Mouse (Mus musculus): Measurements from ENCODE around the gene Cep128. TPM values are rescaled to one million over a fixed set of nuclear protein-coding genes. Genes with fewer than 3 reads are reported as not detected.

Gene Cep128
- polyA plus RNA-seq (2014; fragmentation: Nextera tagmentation; extraction: Ambion mirVana), result 7.4 and 8.6 TPM in 2 replicates

DNA sequence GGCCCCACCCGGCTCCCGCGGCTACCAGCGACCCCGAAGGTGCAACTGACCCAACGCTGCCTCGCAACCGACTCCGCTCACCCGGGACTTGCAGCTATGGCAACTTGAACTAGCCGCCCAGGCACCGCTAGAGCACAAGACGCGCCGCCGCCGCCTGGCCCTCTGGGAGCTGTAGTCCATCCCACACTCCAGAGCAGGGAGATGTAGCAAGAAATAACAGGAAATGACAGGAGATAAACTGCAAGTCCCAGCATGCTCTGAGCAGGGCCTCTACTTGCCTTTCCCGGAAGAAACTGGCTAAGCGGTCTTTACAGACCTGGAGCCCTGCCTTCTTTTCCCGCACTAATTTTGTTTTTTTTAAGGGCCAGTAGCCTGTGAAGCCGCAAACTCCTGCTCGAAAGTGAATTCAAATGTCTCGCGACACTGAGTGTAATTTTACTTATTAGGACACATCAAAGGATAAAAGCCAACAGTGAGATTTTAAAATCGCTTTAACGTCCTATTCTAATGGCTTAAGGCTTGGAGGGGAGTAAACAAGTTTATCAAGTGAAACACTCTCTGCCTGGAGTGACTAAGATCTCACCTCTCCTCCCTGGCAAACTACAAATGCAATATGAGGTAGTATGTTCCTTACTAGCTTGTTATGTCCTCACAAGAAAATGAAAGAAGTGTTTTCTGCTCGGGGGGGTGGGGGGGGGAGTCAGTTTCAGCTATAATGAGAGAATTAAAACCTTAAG, at the start of gene Cep128, which contains the start of gene Tshr:
Gene Cep128 (minus strand): TSS at position 129 of the 737 bp plus-strand sequence.
Gene Tshr (plus strand): TSS at position 283 of the 737 bp plus-strand sequence.
- peak; percentile 100 for ATAC-seq (ENCODE audit: low FRiP score, low TSS enrichment)
- H3K4me1 ChIP-seq (ENCODE audit: control insufficient read depth, insufficient read depth, low read length), result no peaks in the 10 kb centered on the region

DNA sequence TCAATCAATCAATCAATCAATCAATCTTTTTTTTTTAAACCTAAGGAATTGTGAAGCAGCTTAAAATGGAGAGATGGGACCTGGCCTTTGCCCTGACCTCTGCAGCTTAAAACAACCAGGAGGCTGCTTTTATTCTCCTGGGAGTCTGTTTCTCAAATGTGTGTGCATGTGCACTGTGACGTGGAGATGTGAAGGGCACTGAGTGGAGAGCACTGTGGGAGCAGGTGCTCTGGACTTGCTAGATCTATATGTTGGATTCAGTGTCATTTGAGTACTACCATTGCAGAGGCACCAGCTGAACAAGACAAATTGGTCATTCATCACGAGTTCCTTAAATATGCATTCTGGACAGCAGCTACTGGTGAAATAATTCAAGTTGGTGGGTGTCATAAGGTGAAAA, 42.9 kb upstream of the Cep128 start:
- ATAC-seq (ENCODE audit: low FRiP score, low TSS enrichment), result no peak
- H3K4me2 ChIP-seq (replicated peaks; ENCODE audit: low read depth, low read length), result no peak overlapping the region
- no peaks in the 10 kb centered on the region for H3K36me3 ChIP-seq (ENCODE audit: control insufficient read depth, insufficient read depth, low read length)
- no peak overlapping the region for H3K4me3 ChIP-seq (ENCODE audit: low read length)
- H3K27me3 ChIP-seq (ENCODE audit: control insufficient read depth, insufficient read depth, low read length), result no peaks in the 10 kb centered on the region
- no peaks in the 10 kb centered on the region for H3K9me3 ChIP-seq (ENCODE audit: control insufficient read depth, low read length)
- H3K27ac ChIP-seq (ENCODE audit: low read depth, low read length), result no peak overlapping the region
- WGBS, result 47% methylated on average over 2 of the region's 2 CpGs
- H3K4me1 ChIP-seq (ENCODE audit: control insufficient read depth, insufficient read depth, low read length), result no peaks in the 10 kb centered on the region
- no peak overlapping the region for H3K9ac ChIP-seq (ENCODE audit: low read depth, low read length)

More for the DNA sequence above, at the start of gene Cep128, which contains the start of gene Tshr:
- H3K4me2 ChIP-seq (replicated peaks; ENCODE audit: low read depth, low read length), result peak within 1 kb of the TSS; percentile 58
- H3K4me3 ChIP-seq (ENCODE audit: low read length), result peak within 1 kb of the TSS; percentile 76
- WGBS, result 2% methylated on average over 27 of the region's 27 CpGs
- H3K27me3 ChIP-seq (ENCODE audit: control insufficient read depth, insufficient read depth, low read length), result no peaks in the 10 kb centered on the region
- no peaks in the 10 kb centered on the region for H3K36me3 ChIP-seq (ENCODE audit: control insufficient read depth, insufficient read depth, low read length)
- H3K9me3 ChIP-seq (ENCODE audit: control insufficient read depth, low read length), result no peaks in the 10 kb centered on the region
- H3K27ac ChIP-seq (ENCODE audit: low read depth, low read length), result no peak within 1 kb of the TSS
- peak within 1 kb of the TSS; percentile 60 for H3K9ac ChIP-seq (ENCODE audit: low read depth, low read length)

- Histone ChIP-seq H3K4me1 (ENCODE audit: control insufficient read depth, insufficient read depth, low read length) (no peaks in the 10 kb centered on the region), H3K36me3 (ENCODE audit: control insufficient read depth, insufficient read depth, low read length) (no peaks in the 10 kb centered on the region), H3K9me3 (ENCODE audit: control insufficient read depth, low read length) (no peaks in the 10 kb centered on the region), H3K27ac (ENCODE audit: low read depth, low read length) (no peak overlapping the region), H3K4me2 (replicated peaks; ENCODE audit: low read depth, low read length) (no peak overlapping the region), H3K4me3 (ENCODE audit: low read length) (no peak overlapping the region), H3K9ac (ENCODE audit: low read depth, low read length) (no peak overlapping the region), H3K27me3 (ENCODE audit: control insufficient read depth, insufficient read depth, low read length) (no peaks in the 10 kb centered on the region)
- 41% methylated on average over 4 of the region's 4 CpGs for WGBS
- ATAC-seq (ENCODE audit: low FRiP score, low TSS enrichment), result no peak
These were observed 42.3 kb upstream of the Cep128 start for GRCm38 (mm10) chr12:91426499-91426898.

DNA sequence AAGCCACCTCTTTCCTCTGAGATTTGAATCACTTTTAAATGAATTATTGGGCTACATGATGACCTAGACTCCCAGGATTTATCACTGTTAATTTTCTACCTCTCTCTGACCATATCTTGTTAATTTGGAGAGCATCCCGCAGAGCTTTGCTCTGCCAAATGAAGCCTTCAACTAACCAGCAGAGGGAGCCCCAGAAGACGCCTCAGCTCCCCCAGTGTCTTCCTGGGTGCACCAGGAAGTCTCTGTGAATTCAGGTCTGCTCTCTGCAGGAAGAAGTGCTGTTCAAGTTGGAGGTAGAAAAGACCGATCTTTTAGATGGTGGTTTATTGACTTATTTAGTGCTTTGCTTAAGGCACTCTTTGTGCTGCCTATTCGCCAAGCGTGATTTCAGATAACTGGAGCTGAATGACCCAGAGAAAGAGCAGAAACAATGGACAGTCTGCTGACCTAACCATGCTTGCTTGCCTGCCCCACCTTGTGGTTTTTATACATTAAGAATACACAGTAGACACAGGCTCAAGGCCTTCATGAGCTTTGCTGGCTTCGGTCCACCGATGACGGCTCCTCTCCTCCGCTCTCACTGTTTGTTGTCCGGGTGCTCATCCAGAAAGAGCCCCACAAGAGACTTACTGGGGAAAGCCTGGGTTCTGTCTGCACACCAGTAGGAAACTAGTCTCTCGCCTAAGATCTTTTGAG, 39.1 kb upstream of the Cep128 start:
- no peaks in the 10 kb centered on the region for H3K36me3 ChIP-seq (ENCODE audit: control insufficient read depth, insufficient read depth, low read length)
- no peak overlapping the region for H3K4me2 ChIP-seq (replicated peaks; ENCODE audit: low read depth, low read length)
- no peak overlapping the region for H3K4me3 ChIP-seq (ENCODE audit: low read length)
- no peaks in the 10 kb centered on the region for H3K27me3 ChIP-seq (ENCODE audit: control insufficient read depth, insufficient read depth, low read length)
- H3K9ac ChIP-seq (ENCODE audit: low read depth, low read length), result no peak overlapping the region
- ATAC-seq (ENCODE audit: low FRiP score, low TSS enrichment), result peak; percentile 86; the same call in 1 of the 2 replicates
- 60% methylated on average over 11 of the region's 11 CpGs for WGBS
- 0 out of 2 replicates have a peak, but pooled peaks cover 2% of the 10 kb centered on the region for H3K4me1 ChIP-seq (ENCODE audit: control insufficient read depth, insufficient read depth, low read length)
- H3K27ac ChIP-seq (ENCODE audit: low read depth, low read length), result no peak overlapping the region
- H3K9me3 ChIP-seq (ENCODE audit: control insufficient read depth, low read length), result no peaks in the 10 kb centered on the region

- Histone ChIP-seq H3K9ac (ENCODE audit: low read depth, low read length) (no peak overlapping the region), H3K4me3 (ENCODE audit: low read length) (no peak overlapping the region), H3K27ac (ENCODE audit: low read depth, low read length) (no peak overlapping the region), H3K27me3 (ENCODE audit: control insufficient read depth, insufficient read depth, low read length) (no peaks in the 10 kb centered on the region), H3K9me3 (ENCODE audit: control insufficient read depth, low read length) (no peaks in the 10 kb centered on the region), H3K4me1 (ENCODE audit: control insufficient read depth, insufficient read depth, low read length) (0 out of 2 replicates have a peak, but pooled peaks cover 2% of the 10 kb centered on the region), H3K36me3 (ENCODE audit: control insufficient read depth, insufficient read depth, low read length) (no peaks in the 10 kb centered on the region), H3K4me2 (replicated peaks; ENCODE audit: low read depth, low read length) (no peak overlapping the region)
- WGBS, result 41% methylated on average over 9 of the region's 9 CpGs
- no peak for ATAC-seq (ENCODE audit: low FRiP score, low TSS enrichment)
These were observed 37.1 kb upstream of the Cep128 start for GRCm38 (mm10) chr12:91421272-91421671.

DNA sequence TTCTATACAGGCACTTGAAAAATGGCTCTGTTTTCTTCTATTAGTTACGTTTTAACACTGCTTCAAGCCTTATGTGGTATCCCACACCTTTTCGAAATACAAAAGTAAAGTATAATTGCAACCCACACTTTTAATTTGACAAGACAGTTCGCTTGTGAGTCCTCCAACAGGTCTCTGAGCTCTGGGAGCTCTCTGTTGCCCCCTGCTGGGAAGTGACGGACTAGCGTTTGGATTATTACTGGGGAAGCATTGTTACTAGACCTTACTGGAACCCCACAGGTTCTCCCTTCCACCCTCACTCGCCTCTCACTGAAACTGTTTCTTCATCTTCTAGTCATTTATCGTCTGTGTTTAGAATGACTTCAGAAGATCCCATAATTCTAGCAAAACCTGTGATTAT, 34.6 kb upstream of the Cep128 start:
- 0 out of 2 replicates have a peak, but pooled peaks cover 2% of the 10 kb centered on the region for H3K4me1 ChIP-seq (ENCODE audit: control insufficient read depth, insufficient read depth, low read length)
- no peak overlapping the region for H3K4me2 ChIP-seq (replicated peaks; ENCODE audit: low read depth, low read length)
- no peak overlapping the region for H3K4me3 ChIP-seq (ENCODE audit: low read length)
- ATAC-seq (ENCODE audit: low FRiP score, low TSS enrichment), result no peak
- 57% methylated on average over 7 of the region's 7 CpGs for WGBS
- no peak overlapping the region for H3K9ac ChIP-seq (ENCODE audit: low read depth, low read length)
- H3K27ac ChIP-seq (ENCODE audit: low read depth, low read length), result no peak overlapping the region
- H3K27me3 ChIP-seq (ENCODE audit: control insufficient read depth, insufficient read depth, low read length), result no peaks in the 10 kb centered on the region
- H3K9me3 ChIP-seq (ENCODE audit: control insufficient read depth, low read length), result no peaks in the 10 kb centered on the region
- no peaks in the 10 kb centered on the region for H3K36me3 ChIP-seq (ENCODE audit: control insufficient read depth, insufficient read depth, low read length)

- Histone ChIP-seq H3K9me3 (ENCODE audit: control insufficient read depth, low read length) (no peaks in the 10 kb centered on the region), H3K27ac (ENCODE audit: low read depth, low read length) (no peak overlapping the region), H3K4me2 (replicated peaks; ENCODE audit: low read depth, low read length) (no peak overlapping the region), H3K27me3 (ENCODE audit: control insufficient read depth, insufficient read depth, low read length) (no peaks in the 10 kb centered on the region), H3K4me1 (ENCODE audit: control insufficient read depth, insufficient read depth, low read length) (peaks cover 14% of the 10 kb centered on the region), H3K4me3 (ENCODE audit: low read length) (no peak overlapping the region), H3K9ac (ENCODE audit: low read depth, low read length) (no peak overlapping the region), H3K36me3 (ENCODE audit: control insufficient read depth, insufficient read depth, low read length) (no peaks in the 10 kb centered on the region)
- no peak for ATAC-seq (ENCODE audit: low FRiP score, low TSS enrichment)
- WGBS, result 95% methylated on average over 7 of the region's 7 CpGs
These were observed 32.6 kb upstream of the Cep128 start for GRCm38 (mm10) chr12:91416828-91417227.

DNA sequence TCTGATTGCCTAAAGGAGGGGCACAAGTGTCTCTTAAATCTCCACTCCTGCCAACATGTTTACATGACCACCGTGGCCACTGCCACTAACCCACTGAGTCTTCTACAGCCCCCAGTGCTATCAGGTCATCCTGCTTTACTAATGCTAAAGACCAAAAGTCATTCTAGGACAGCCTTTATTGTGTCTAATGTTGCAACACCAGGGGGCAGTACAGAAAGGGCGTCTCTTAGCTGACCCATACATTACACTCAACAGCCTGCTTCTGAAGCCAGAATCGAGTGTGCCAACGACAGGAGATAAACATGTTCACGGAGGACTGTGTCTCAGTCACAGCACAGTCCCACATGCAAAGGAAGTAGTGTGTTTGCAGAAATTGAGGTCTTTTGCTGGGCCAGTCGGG, 30.9 kb upstream of the Cep128 start:
- no peak overlapping the region for H3K4me3 ChIP-seq (ENCODE audit: low read length)
- no peaks in the 10 kb centered on the region for H3K36me3 ChIP-seq (ENCODE audit: control insufficient read depth, insufficient read depth, low read length)
- peaks cover 12% of the 10 kb centered on the region for H3K4me1 ChIP-seq (ENCODE audit: control insufficient read depth, insufficient read depth, low read length)
- no peaks in the 10 kb centered on the region for H3K27me3 ChIP-seq (ENCODE audit: control insufficient read depth, insufficient read depth, low read length)
- no peak overlapping the region for H3K27ac ChIP-seq (ENCODE audit: low read depth, low read length)
- ATAC-seq (ENCODE audit: low FRiP score, low TSS enrichment), result no peak
- H3K4me2 ChIP-seq (replicated peaks; ENCODE audit: low read depth, low read length), result no peak overlapping the region
- H3K9ac ChIP-seq (ENCODE audit: low read depth, low read length), result no peak overlapping the region
- H3K9me3 ChIP-seq (ENCODE audit: control insufficient read depth, low read length), result no peaks in the 10 kb centered on the region
- 68% methylated on average over 6 of the region's 6 CpGs for WGBS
